Mouse (Mus musculus) gastrocnemius, adult 8-10 months (tissue): ENCODE measurements at regions not wholly inside any gene's neighbourhood (a gene's known extent, or its start where the extent isn't known, plus 50 kb on each side); places are given as distances from the start of the nearest gene placed in this dataset.

Experiments
- DNase-seq, 2 experiments: peaks; one replicate each; pipeline ENCODE4 v3.0.0; 2022; ENCODE audit warnings: low spot score in 2 of 2

DNA sequence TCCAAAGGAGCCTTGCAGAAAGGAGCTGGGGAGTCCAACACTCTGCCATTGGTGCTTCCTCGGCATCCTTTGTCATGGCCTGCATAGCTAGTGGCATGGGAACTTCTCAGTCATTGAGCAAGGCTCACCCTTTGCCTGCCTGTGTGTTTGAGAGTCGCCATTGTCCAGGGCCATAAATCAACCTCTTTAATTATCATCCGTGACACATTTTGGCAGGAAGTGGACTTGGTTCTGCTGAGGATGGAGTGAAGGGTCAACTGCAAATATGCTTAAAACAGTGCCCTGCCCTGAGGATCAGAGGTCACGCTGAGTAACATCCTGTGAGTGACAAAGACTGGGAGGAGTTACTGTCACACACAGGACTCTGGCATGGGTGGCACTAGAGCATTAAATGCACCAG, 151.2 kb downstream of the Chst1 start:
- DNase-seq, result no peak

DNA sequence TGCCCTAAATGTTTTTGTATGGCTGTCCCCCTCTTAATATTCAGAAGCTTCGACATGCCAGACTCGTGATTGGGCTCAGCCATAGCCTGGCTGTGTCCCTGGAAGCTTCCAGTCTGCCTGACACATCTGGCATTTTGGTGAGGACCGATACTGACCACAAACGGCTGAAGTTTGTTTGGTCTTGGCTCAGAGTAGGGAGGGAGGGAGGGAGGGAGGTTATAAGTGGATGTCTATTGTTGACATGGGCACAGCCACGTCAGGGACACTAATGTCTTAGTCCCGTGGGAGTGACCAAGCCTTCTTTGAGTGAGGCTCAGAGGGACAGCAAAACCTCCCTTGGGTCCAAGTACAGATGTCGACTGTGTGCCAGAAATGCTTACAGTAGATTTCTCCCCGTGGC, 151.7 kb downstream of the Chst1 start:
- no peak for DNase-seq

DNA sequence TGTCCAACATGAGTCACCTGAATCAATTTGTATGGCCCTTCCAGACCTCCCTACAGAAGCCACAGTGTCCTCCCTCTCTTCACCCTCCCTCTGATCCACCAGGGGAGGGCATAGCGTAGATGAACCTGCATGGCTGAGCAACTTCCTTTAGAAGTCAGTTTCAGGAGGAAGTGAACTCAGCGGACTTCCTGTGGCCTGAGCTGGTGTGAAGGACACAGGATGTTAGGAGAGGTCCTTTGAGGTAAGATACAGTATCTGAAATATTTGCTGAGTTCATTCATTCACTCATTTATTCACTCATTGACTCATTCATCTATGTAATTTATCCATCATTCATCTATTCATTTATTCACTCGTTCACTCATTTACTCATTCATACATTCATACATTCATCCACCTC, 152.6 kb downstream of the Chst1 start:
- DNase-seq, result no peak

DNA sequence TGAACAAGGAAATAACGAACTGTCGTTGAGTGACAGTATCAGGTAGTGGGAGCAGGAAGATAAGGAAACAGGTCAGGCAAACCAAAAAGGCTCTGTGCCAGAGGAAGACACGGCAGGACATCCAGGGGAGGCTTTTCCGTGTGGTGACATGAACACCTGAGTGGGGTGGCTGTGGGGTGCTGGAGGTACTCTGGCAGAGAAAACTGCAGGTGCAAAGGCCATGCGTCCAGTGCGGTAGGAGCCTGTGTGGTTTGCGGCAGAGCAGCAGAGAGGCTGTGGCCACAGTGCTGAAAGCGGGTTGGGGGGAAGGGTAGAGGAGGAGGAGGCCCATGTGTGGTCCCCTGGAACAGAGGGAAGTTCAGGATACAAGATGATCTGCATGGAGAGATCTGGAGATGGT, 153.3 kb downstream of the Chst1 start:
- no peak for DNase-seq

DNA sequence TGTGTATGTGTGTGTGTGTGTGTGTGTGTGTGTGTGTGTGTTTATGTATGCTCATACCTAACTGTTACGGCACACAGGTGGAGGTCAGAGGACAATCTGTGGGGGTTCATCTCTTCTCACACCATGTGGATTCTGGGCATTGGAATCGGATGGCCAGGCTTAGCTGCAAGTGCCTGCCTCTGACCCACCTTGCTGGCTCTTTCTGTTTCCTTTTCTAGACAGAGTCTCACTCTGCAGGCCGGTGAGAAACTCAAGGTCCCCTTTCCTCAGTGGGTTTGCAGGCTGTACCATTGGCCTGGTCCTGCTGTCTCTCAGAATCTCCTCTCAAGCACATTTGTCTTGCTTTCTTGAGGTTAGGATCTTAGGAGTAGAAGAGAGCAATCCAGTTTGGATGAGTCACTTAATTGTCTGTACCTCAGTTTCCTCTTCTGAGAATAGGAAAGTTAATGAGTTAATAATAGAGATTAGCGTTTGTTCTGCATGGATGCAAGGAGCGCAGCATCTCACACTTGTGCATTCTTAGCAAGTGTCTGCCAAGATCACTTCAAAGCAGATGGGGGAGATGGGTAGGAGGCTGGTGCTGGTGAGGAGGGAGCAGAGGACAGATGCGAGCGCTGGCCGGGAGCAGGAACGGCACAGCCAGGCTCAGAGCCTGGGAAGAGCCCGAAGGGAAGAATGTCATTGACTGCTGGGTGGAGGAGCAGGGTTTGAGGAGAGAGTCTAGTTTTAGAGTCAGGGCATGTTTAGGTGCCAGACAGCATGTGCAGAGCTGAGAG, 155.2 kb downstream of the Chst1 start:
- DNase-seq, result no peak

GRCm38 (mm10) chr2:92756491-92756890, 157.0 kb downstream of the Chst1 start:
- DNase-seq, result no peak

- DNase-seq, result no peak
These were observed 156.1 kb upstream of the Syt13 start for GRCm38 (mm10) chr2:92758775-92759174.

DNA sequence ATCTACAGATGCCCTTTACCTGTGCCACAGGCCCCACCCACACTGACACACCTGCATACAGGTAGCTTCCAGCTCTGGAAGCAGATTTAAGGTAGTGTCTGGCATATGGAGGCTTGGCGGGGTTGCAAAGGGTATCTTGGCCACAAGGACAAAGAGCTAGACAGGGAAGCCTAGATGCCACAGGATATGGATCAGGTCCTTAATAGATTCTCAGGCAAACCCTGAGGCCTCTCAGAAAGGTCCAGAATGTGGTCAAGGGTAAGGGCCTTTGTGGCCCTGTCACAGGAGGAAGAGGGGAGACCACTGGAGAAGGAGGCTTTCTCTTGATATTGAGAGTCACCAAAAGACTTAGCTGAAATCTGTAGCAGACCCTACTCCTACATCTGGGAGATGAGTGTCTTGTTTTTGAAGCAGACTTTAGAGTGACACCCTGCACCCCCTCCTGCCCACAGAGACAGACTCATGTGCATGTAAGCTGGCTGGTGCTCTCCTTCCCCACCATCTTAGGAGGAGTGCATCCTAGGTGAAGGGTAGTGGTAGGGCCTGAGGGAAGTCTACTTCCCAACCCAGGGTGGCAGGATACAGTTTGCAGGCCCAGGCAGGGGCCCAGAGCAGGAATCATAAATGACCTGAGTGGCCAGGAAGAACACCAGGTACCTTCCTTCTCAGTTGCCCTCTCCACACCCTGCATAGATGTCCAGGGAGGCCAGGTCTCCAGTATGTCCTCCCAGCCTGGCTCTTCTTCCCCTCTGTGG, 150.8 kb upstream of the Syt13 start:
- no peak for DNase-seq

DNA sequence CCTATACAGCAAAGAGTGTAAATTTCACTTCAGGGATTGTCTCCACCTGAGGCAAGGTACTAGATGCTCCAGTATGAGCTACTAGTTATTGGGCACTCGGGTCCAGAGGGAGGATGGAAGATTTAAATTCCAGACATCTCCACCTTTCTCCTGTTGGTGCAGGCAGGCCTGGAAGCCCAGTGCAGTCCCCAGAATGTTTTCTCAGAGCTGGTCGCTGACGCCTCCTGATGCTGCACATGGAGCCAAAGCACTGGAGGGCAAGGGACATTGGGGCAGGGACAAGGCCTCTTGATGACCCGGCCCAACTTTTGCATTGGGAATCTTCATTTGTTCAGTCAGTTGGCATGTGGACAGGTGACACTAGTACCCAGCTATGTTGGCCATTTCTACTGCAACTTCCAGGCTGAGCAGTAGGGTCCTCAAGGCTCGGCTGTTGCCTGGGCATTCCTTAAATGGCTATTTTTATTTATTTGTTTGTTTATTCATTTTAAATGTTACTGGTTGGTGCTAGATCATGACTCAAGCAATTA, 147.4 kb upstream of the Syt13 start:
- DNase-seq, result no peak

DNA sequence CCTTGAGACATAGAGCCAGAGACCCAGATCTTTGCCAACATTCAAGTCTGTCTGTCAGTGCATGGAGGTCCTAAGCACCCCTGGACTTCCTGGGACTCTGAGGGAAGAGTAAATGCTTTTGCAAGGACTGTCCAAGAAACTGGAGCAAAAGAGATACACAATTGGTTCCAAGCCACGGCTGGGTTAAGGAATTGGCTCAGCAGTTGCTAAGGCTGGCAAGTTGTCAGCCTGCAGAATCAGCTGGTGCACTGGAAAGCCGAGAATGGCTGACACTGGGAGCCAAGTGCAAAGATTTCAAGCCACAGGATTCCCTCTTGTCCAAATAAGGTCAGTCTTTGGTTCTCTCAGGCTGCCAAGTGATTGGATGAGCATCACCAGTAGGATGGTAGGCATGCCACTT, 146.8 kb upstream of the Syt13 start:
- DNase-seq, result peak in 1 of 2 experiments; percentile 27

GRCm38 (mm10) chr2:92769061-92769460, 145.8 kb upstream of the Syt13 start:
- no peak for DNase-seq

GRCm38 (mm10) chr2:92770098-92770497, 144.8 kb upstream of the Syt13 start:
- DNase-seq, result no peak

DNA sequence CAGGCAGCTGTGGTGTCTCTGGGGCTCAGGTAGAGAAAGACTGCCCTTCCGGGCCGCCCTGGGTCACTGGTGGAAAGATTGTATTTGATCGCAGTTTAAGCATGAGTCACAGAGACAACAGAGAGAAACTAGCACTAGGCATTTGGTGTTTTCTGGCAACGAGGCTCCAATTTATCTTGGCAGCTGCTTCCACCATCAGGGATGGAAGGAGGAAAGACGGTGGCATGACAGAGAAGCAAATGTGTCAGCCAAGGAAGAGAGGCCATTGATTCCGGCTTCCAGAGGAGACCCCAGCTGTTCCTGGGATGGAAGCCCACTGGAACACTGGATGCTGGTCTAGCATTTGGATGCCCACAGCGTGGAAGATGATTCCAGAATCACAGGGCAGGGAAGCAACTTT, 142.3 kb upstream of the Syt13 start:
- no peak for DNase-seq

GRCm38 (mm10) chr2:92776497-92776896, 138.4 kb upstream of the Syt13 start:
- no peak for DNase-seq

- no peak for DNase-seq
These were observed 135.8 kb upstream of the Syt13 start for GRCm38 (mm10) chr2:92779101-92779500.

GRCm38 (mm10) chr2:92780021-92780420, 134.9 kb upstream of the Syt13 start:
- DNase-seq, result no peak

- DNase-seq, result no peak
These were observed 133.4 kb upstream of the Syt13 start for GRCm38 (mm10) chr2:92781451-92781850.

GRCm38 (mm10) chr2:92782621-92783020, 132.3 kb upstream of the Syt13 start:
- DNase-seq, result no peak

GRCm38 (mm10) chr2:92784916-92785315, 130.0 kb upstream of the Syt13 start:
- DNase-seq, result no peak

GRCm38 (mm10) chr2:92787925-92788410, 126.9 kb upstream of the Syt13 start:
- DNase-seq, result no peak

DNA sequence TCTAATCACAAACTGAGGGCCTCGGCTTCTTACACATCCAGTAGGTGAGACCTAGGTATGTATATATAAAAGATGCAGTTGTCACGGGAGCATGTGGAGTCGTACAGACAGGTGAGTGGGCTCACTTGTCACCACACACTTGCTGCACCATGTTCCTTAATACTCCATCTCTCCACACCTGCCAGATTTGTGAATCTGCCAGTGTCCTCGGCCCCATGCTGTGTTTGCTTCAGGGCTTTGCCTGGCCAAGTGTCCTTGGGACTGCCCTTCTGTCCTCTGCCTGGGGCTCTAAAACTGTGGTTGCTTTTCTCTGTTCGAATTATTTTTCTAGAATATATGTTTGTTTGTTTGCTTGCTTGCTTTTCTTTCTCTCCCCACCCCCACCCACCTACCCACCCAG, 126.0 kb upstream of the Syt13 start:
- DNase-seq, result no peak

DNA sequence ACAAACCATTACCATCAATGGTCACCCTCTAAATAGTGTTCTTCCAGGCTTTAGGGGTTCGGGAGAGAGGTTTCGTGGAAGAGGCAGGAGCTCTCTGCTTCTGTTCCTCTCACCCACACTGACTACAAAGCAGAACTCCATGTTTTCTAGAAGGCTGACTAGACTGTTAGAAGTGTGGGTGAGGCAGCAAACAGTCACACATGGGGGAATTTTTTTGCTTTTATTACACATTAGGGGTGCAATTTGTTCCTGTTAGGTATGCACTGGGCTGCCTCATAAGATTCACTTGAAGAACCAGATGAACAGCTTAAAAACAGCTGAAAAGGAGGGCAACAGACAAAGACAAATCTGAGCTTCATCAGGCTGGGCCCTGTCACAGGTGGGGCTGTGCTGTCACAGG, 124.5 kb upstream of the Syt13 start:
- DNase-seq, result no peak

DNA sequence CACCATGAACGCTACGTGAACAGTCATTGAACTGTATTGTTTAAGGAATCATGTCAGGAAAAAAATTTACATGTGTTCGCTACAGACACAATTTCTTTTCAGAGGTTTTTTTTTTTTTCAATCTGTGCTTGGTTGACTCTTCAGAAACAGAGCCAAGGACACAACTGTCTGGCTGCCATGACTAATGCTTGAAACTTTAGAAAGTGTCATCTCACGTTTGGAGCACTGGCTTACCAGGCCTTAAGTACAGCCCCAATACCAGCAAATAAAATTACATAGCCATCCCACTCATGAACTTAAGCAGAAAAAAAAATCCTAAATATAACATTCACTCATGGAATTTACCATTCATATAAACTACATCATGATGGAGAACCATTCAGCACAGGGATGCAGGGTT, 115.1 kb upstream of the Syt13 start:
- DNase-seq, result no peak
